Mouse (Mus musculus): ENCODE results near the gene Mdga2.

The Mdga2 gene

GRCm38 (mm10) chr12:67222221-67223025 lies at the start of gene Mdga2:
Mdga2 (minus strand) TSS chr12:67222549.
- DNase-seq: peak; percentile 65

- no peak for DNase-seq
These were observed 45.1 kb upstream of the Mdga2 start for GRCm38 (mm10) chr12:67267409-67267808.

DNA sequence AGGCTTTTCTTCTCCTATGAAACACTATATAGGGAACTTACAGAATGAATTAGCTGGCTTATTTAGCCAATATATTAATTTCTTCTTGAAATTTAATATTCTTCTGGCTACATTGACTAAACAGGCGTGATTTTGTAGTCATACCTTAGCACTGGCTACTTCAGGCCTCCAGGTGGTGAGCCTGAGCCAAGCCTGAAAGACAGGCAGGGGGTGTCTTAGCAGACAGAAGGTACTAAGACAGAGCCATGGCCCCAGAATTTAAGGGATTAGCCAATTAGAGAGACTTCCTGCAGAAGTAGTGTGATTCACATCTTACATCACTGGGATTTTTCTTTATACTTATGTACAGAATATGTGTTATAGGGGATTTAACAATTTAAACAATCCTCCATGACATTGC lies 1.2 kb upstream of the Mdga2 start:
- no peak for DNase-seq

DNA sequence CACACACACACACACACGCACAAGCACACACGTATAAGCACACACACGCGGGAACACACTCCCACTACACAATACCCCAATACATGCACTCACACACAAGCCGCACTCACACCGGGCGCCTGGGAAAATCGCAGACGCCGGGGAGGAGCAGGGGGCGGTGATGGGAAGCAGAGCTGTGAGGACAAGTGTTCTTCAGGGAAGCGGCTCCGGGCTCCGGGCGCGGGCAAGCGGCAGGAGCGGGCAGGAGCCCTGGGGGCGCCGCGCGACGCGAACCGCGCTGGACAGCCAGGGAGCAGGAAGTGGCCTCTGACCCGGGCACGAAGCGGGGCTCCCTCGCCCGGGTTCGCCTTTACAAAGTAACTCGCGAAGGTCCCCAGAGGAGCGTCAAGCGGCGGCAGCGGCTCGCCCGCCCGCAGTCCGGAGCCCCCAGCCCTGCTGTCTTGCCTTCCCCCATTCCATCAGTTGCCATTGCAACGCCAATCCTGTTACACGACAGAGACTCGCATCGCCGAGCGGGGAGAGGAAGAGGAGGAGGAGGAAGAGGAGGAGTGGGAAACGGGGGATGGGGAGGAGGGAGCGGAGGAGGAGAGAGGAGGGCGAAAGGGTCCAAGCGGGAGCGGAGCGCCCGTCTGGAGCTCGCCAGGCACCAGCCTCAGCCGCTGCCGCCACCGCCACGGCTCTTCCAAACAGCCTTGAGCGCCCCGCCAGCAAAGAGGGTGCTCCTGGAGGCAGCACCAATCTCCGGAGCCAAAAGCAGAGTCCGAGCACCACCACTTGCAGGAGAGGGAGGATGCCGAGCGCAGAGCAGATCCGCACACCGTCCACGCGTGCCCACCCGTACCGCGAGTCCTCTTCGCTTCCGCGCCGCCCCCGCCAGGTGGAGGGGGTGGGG lies 774 bp downstream of the Mdga2 start:
- DNase-seq: peak; percentile 69

- peak; percentile 66 for DNase-seq
These were observed 1.6 kb downstream of the Mdga2 start for GRCm38 (mm10) chr12:67220641-67221231.

- DNase-seq: peak; percentile 9
These were observed 2.3 kb downstream of the Mdga2 start for GRCm38 (mm10) chr12:67220041-67220440.

DNA sequence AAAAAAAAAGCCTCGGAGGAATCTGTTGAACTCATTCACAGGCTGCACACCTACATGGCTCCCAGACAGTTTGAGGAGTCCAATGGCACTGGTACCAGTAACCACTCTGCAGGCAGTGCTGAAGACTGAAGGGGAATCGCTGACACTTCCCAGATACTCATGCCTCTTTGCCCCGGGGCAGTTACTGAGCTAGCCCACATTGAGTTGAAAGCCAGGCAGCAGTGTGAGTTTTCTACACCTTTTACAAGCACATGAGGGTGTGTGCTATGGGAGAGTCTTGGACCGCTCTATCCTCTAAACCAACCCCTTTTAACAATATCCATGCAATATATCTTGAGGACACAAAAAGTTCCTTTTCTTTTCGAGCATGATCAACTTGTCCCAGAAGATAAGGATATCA lies 2.8 kb downstream of the Mdga2 start:
- DNase-seq: peak; percentile 4

DNA sequence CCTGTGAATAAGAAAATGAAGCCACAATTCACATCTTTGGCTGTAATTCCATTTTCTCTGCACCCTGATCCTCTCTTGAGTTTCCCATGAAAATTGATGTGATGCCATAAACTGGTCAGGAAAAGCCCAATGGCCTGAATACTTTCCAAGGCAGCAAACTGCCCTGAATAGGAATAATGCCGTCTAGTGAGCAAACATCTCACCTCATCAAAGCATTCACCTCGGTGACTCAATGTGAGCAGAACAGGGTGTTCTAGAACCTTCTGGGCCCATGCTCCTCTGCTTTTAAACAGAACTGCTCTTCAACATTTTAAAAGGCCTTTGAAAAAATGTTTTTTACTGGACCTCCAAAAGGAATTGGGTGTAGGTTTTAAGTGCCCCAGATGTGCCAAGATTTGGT lies 9.5 kb downstream of the Mdga2 start:
- no peak for DNase-seq

DNA sequence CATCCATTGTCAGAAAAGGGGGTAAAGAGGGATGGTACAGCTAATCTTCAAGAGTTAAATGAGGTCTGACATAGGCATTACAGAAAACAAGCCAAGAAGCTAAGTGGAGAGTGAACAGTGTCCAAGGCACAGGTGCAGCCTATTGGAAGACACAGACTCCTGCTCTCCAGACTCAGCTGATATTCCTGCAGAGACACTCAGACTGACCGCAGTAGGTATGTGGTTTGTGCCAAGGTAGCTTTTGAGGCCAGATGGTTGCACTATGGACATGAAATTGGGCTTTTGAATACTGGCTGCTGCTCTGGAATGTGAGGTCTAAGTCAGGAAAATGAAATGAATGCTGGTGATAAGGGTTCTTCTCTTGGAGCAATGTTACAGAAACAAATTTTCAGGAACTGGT lies 44.2 kb downstream of the Mdga2 start:
- DNase-seq: no peak

GRCm38 (mm10) chr12:67156569-67157237 lies 65.6 kb downstream of the Mdga2 start:
- DNase-seq: no peak

DNA sequence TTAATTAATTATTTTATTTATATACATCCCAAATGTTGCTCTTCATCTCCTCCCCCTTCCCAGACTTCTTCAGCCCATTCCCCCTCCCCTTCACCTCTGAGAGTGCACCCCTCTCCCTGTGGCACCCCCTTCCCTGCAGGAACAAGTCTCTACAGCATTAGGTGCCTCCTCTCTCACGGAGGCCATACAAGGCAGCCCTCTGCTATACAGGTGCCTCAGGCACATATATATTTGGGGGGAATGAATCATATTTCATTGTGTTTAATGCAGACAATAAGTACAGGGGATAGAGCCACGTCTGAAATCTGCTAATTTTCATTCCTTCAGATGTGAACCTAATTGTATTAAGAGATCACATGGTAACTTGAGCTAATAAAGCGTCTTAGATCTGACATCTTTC lies 69.3 kb downstream of the Mdga2 start:
- no peak for DNase-seq

- DNase-seq: no peak
These were observed 80.7 kb downstream of the Mdga2 start for GRCm38 (mm10) chr12:67141605-67142004.

GRCm38 (mm10) chr12:67140131-67140530 lies 82.2 kb downstream of the Mdga2 start:
- DNase-seq: no peak

- DNase-seq: no peak
These were observed 94.9 kb downstream of the Mdga2 start for GRCm38 (mm10) chr12:67127457-67127856.

GRCm38 (mm10) chr12:67123874-67124273 lies 98.5 kb downstream of the Mdga2 start:
- no peak for DNase-seq

GRCm38 (mm10) chr12:67118652-67119515 lies 103.5 kb downstream of the Mdga2 start:
- DNase-seq: no peak

DNA sequence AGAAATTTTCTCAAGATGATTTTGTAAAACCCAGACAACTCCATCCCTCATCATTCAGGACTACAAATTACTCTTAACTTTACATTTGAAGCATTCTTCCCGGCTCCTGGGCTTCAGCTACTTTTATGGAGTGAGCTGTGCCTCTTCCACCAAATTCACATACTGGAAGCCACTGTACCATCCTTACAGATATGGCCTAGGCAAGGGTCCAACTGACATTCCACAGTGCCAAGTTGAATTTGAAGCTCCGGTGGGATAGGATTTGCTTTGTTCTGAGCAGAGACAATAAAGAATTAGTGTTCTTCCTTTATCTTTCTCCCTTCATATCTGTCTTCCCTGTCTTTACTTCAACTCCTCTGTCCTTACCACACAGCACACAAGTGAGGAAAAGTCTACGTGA lies 118.2 kb downstream of the Mdga2 start:
- DNase-seq: no peak

DNA sequence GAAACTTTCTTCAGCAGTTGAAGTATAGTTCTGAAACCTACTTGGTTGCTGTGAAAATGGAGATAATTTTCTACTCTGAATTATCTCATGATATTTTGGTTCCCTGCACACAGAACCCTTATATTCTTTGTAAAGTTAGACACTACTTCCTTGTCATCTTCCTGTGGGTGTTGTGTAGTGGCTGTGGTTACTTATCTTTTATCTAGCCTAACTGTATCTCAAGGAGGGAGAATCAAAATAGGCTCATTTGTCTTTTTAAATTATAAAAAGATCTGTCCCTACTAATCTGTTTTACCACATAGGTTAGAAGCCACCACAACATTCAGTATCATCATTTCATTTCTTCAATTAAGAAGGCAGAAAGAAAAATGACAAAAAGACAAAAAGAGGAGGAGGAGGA lies 127.9 kb downstream of the Mdga2 start:
- DNase-seq: no peak

DNA sequence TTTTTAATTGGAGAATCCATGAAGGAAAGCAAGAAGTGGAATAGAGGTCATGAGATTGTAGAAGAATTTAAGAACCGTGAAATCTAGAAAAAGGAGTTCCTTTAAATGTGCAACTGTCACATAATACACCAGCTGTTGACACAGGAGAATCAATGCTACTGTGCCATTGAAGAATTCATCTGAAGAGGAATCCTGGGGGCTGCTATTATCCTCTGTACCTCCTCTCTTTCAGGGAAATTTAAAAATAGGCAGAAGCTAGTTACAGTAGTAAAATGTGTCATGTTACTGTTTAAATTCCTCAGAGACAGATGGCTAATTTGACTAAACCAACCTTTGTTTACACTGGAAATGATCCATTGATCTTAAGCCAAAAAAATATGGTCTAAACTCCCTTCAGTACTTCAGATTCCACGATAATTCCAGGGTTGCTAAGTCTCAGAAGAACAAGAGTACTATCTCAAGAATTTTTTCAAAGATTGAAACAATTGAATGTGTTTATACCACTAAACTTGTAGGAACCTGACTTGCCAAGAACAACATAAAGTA lies 131.9 kb downstream of the Mdga2 start:
- DNase-seq: no peak

DNA sequence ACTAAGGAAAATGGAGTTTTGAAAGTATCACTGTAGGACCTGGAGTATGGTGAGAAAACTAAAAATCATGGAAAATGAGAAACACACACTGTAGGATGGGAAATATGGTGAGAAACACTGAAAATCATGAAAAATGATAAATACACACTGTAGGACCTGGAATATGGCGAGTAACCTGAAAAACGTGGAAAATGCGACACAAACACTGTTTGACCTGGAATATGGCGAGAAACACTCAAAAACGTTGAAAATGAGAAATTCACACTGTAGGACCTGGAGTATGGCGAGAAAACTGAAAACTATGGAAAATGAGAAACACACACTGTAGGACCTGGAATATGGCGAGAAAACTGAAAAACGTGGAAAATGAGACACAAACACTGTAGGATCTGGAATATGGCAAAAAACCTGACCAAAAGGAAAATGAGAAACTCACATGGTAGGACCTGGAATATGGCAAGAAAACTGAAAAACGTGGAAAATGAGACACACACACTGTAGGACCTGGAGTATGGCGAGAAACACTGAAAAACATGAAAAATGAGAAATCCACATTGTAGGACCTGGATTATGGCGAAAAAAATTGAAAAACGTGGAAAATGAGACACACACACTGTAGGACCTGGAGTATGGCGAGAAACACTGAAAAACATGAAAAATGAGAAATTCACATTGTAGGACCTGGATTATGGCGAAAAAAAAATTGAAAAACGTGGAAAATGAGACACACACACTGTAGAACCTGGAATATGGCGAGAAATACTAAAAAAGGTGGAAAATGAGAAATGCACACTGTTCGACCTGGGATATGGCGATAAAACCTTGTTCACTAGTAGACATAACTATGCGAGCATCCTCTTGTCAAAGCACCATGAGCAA lies 163.0 kb downstream of the Mdga2 start:
- DNase-seq: no peak

DNA sequence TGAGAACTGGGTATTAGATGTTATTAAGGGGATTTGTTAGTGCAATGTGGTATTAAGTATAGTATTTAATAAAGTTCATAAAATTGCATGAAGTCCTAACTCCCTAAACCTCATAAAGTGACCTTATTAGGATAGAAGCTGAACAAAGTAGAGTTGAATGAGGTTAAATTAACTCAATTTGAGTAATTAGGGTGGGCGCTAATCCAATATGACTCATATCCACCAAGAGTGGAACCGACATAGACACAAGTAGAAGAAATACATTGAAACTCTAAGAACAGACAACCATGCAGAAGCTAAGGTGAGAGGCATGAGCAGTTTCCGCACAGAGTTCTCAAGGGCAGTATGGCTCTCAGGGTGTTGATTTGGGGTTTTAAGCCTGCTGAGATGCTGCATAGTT lies 165.7 kb downstream of the Mdga2 start:
- no peak for DNase-seq
